Mouse (Mus musculus): ENCODE measurements around the gene Abhd13. TPM values are rescaled to one million over a fixed set of nuclear protein-coding genes. Genes with fewer than 3 reads are reported as not detected.

Abhd13 gene
- 59.0 TPM for polyA plus RNA-seq (2014; fragmentation: Illumina TruSeq; extraction: RNeasy Lipid Tissue Mini Kit (QIAGEN cat#74804); ENCODE audit: low replicate concordance)

DNA sequence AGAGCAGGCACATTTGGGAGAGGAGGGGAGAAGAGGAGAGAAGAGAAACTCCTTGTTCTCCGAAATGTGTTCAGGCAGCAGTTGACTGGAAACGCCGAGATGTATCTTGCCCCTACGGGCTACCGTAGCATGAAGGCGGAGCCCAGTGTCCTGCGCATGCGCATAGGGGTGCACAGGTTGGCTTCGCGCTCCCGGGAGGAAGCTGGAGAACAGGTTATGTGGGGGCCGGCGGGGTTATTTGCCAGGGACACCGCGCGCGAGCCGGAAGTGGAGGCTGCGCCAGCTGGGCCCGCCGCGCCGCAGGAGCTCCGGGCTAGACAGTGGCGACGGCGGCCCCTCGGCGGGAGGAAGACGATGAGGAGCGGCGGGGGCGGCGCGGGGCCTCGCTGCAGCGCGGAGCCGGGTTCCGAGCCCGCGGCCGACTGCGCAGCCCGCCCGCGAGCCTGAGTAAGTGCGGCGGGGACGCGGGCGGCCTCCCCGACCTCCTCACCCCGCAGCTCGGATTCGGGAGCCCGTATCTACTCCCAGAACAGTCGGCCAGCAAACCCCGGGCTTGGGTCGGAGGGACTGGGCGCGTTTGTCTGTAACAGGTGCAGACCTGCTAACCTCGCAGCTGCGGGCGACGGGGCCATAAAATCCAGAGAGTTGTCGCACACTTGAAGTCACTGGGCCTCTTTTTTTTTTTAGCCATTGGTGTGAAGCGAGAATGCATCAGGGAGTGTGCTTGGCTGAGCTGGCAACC is at the start of gene Abhd13, which contains the start of gene Lig4:
Gene Abhd13 (plus strand): TSS at position 135 of the 742 bp plus-strand sequence.
Gene Lig4 (minus strand): TSS at position 114 of the 742 bp plus-strand sequence.

DNA sequence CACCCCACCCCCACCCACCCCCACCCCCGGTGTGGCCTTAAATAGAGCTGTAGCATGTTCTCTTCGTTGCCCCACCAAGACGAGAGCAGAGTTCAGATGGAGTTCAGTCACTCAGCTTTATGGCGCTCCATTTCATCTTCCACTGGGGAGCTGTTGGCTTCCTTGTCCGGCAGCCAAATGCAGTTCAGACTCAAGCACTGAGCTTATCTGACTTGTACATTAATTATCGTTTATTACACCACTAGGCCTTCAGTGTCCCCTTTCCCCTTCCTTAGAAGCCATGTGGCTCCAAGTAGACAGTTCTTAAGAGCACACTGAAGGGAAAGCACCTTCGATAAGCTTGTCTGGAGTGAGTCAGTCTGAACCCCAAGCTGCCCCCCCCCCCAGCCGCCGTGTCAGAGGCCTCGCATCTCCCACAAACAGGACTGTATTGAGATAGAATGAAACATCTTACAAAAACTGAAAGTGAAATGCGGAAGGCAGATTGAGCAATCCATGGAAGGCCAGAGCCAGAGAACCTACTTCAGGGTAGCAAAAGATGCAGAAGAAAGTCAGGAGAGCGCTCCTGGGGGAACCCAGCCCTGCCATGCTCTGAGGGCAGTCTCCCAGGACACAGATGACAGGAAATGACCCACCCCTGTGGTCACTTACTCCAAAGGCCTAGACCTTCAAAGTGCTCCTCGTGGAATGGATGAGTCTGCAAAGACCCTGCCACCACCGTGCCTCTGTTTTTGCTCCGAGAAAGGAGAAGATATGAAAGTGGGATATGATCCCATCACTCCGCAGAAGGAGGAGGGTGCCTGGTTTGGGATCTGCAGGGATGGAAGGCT is 28.9 kb downstream of the Abhd13 start, which contains the start of gene Tnfsf13b:
Gene Tnfsf13b (plus strand): TSS at position 312 of the 830 bp plus-strand sequence.

Other genes with a start within 250 kb of the Abhd13 start
- 0.56 TPM for gene Fam155a, start 206.5 kb upstream of the Abhd13 start, polyA plus RNA-seq (2014; fragmentation: Illumina TruSeq; extraction: RNeasy Lipid Tissue Mini Kit (QIAGEN cat#74804); ENCODE audit: low replicate concordance)
- gene Gm10217, start 113.5 kb upstream of the Abhd13 start, polyA plus RNA-seq (2014; fragmentation: Illumina TruSeq; extraction: RNeasy Lipid Tissue Mini Kit (QIAGEN cat#74804); ENCODE audit: low replicate concordance), result not detected
- gene Lig4, start within 50 bp of the Abhd13 start, polyA plus RNA-seq (2014; fragmentation: Illumina TruSeq; extraction: RNeasy Lipid Tissue Mini Kit (QIAGEN cat#74804); ENCODE audit: low replicate concordance), result 22.0 TPM
- gene Tnfsf13b, start 28.8 kb downstream of the Abhd13 start, polyA plus RNA-seq (2014; fragmentation: Illumina TruSeq; extraction: RNeasy Lipid Tissue Mini Kit (QIAGEN cat#74804); ENCODE audit: low replicate concordance), result 7.0 TPM
- 0.07 TPM for gene Myo16, start 176.2 kb downstream of the Abhd13 start, polyA plus RNA-seq (2014; fragmentation: Illumina TruSeq; extraction: RNeasy Lipid Tissue Mini Kit (QIAGEN cat#74804); ENCODE audit: low replicate concordance)

Measured in small intestine, adult 10 weeks (tissue).